Mouse (Mus musculus): ENCODE results near the gene Ikzf2.

DNA sequence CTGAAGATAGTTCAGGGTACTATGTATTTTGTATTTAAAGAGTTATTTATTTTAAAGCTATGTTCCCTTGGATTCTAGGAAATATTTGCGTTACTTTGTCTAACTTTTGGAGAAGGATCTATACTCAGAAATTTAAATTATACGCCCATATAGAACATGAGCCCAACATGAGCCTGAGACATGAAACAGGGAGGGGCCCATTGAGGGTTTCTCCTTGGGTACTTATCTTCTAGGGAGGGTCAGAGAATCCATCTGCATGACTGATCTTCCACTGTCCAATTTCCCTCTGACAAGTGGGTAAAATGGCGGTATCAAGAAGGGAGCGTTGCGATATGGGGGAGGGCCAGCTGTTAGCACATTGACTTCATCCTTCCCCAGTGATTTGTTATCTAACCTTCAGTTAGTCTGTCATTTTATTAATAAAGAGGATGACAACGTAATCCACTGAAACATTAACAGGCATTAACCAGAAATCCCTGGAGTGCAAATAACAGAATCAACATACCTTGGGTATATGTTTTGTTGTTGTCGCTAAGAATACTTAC is 180.4 kb downstream of the Ikzf2 start:
- TF ChIP-seq CTCF (IDR thresholded peaks at IDR 0.05; ENCODE audit: control insufficient read depth, insufficient read depth, insufficient replicate concordance, low read depth, low read length) (no peak), POLR2A (IDR thresholded peaks at IDR 0.05; ENCODE audit: control insufficient read depth, low read depth, low read length) (no peak)
